Mouse (Mus musculus) C3H10T1/2 (cell line): Measurements from ENCODE around the gene Zfp987. TPM values are rescaled to one million over a fixed set of nuclear protein-coding genes. Genes with fewer than 3 reads are reported as not detected.

Experiments used
- polyA plus RNA-seq, 2 experiments: library from polyadenylated mRNA; unstranded; fragments of >200 nt; fragmentation: generic; extraction: Trizol; gene quantifications; one replicate each; pipeline ENCODE4 v1.2.1; 2012; ENCODE audit warnings: missing spikeins in 2 of 2

The Zfp987 gene
- polyA plus RNA-seq, result not detected

DNA sequence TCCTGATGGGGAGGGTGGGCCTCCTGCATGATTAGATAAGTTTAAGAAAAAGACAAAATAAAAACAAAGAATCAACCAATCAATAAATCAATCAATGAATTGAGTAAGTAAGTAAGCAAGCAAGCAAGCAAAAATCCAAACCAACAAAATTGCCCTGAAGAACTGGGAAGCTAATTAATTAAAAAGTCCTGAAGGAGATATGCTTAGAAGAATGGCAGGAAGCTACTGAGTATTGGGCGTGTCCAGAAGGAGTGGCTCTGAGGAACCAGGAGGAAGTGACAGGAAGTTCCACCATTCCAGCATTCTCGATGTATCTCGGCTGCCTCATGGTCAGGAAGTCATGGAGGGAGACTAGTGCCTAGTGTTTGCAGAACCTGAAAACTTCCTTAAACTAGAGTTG, at the start of gene Zfp987:
Zfp987 (plus strand) TSS at position 301 of the 400 bp plus-strand sequence.

DNA sequence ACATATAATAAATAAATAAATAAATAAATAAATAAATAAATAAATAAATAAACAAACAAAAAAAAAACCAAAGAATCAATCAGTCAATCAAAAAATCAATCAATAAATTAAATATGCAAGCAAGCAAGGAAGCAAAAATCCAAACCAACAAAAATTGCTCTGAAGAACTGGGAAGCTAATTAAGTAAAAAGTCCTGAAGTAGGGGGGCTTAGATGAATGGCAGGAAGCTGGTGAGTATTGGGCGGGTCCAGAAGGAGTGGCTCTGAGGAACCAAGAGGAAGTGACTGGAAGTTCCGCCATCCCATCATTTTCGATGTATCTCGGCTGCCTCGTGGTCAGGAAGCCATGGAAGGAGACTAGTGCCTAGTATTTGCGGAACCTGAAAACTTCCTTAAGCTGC, 59.4 kb downstream of the Zfp987 start, which contains the start of gene Zfp600:
Zfp600 (plus strand) TSS at position 301 of the 400 bp plus-strand sequence.

Other genes starting within 250 kb of the Zfp987 start
- not detected for gene Zfp986, start 228.5 kb upstream of the Zfp987 start, polyA plus RNA-seq
- not detected for gene Zfp600, start 59.5 kb downstream of the Zfp987 start, polyA plus RNA-seq